Mouse (Mus musculus): ENCODE data around the gene Slc16a9. TPM values are rescaled to one million over a fixed set of nuclear protein-coding genes. Genes with fewer than 3 reads are reported as not detected.

Gene Slc16a9
- polyA plus RNA-seq, 1 experiment from 2014 or later, result 0.55 TPM

DNA sequence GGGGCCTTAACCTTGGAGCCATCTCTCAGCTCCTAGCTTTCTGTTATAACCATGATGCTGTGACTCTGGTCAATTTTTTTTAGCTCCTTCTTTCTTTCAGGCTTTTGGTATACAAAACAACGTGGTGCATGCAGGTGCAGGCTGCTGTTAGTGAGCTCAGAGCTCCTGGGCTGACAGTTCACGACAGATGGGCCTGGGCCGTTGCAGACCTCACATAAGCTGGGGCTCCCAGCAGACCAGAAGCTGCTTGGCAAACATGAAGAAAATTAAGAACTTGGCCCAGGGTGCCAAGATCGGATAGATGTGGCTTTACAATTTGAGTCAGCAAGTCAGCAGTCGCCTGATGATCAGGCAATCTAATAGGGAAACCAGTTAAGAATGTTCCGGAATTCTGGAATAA, 82.4 kb downstream of the Slc16a9 start:
- WGBS (ENCODE audit: insufficient replicate concordance), result 59% methylated on average over 6 of the region's 6 CpGs
- Histone ChIP-seq H3K27ac (ENCODE audit: low read length) (no peak overlapping the region), H3K4me2 (ENCODE audit: low read depth, low read length) (no peak overlapping the region), H3K9me3 (replicated peaks; ENCODE audit: control insufficient read depth, low read length) (no peaks in the 10 kb centered on the region), H3K9ac (ENCODE audit: low read depth, low read length) (no peak overlapping the region), H3K4me1 (ENCODE audit: control insufficient read depth, low read depth, low read length) (no peaks in the 10 kb centered on the region), H3K4me3 (ENCODE audit: low read depth, low read length) (no peak overlapping the region), H3K27me3 (ENCODE audit: control insufficient read depth, insufficient read depth, low read depth, low read length) (no peaks in the 10 kb centered on the region), H3K36me3 (ENCODE audit: control insufficient read depth, insufficient read depth) (no peaks in the 10 kb centered on the region)
- ATAC-seq (ENCODE audit: low read depth), result no peak

GRCm38 (mm10) chr10:70328139-70328538, 83.2 kb downstream of the Slc16a9 start:
- ATAC-seq (ENCODE audit: low read depth), result no peak
- 74% methylated on average over 9 of the region's 9 CpGs for WGBS (ENCODE audit: insufficient replicate concordance)
- Histone ChIP-seq H3K4me3 (ENCODE audit: low read depth, low read length) (no peak overlapping the region), H3K27ac (ENCODE audit: low read length) (no peak overlapping the region), H3K4me2 (ENCODE audit: low read depth, low read length) (no peak overlapping the region), H3K9me3 (replicated peaks; ENCODE audit: control insufficient read depth, low read length) (no peaks in the 10 kb centered on the region), H3K9ac (ENCODE audit: low read depth, low read length) (no peak overlapping the region), H3K27me3 (ENCODE audit: control insufficient read depth, insufficient read depth, low read depth, low read length) (no peaks in the 10 kb centered on the region), H3K36me3 (ENCODE audit: control insufficient read depth, insufficient read depth) (no peaks in the 10 kb centered on the region), H3K4me1 (ENCODE audit: control insufficient read depth, low read depth, low read length) (no peaks in the 10 kb centered on the region)

Other genes with a start within 250 kb of the Slc16a9 start
- 5.8 and 6.0 TPM in 2 replicates for gene Ccdc6, start 148.0 kb upstream of the Slc16a9 start, polyA plus RNA-seq (2015; fragmentation: Nextera tagmentation; extraction: Ambion mirVana)
- 0.65 and 1.3 TPM in 2 replicates for gene Mrln, start 40.4 kb upstream of the Slc16a9 start, polyA plus RNA-seq (2015; fragmentation: Nextera tagmentation; extraction: Ambion mirVana)
- 0.12 and 0.24 TPM in 2 replicates for gene Fam13c, start 195.4 kb downstream of the Slc16a9 start, polyA plus RNA-seq (2015; fragmentation: Nextera tagmentation; extraction: Ambion mirVana)

All from liver, embryonic 16.5 days (tissue).